Mouse (Mus musculus) spleen, adult 2 months (tissue): ENCODE measurements around the gene Apobec1.

Source experiments
- CTCF ChIP-seq: fragments of 200-500 bp; IDR thresholded peaks from 2 replicates; pipeline ENCODE4 v1.5.1; 2011; ENCODE audit warnings: mild to moderate bottlenecking, inconsistent platforms; ENCODE audit not compliant: insufficient read depth, insufficient read length, insufficient replicate concordance; ENCODE audit errors: extremely low read depth
- POLR2A ChIP-seq: fragments of 200-500 bp; IDR thresholded peaks from 2 replicates; pipeline ENCODE4 v1.6.1; 2011; ENCODE audit warnings: low read depth, low read length, inconsistent platforms

DNA sequence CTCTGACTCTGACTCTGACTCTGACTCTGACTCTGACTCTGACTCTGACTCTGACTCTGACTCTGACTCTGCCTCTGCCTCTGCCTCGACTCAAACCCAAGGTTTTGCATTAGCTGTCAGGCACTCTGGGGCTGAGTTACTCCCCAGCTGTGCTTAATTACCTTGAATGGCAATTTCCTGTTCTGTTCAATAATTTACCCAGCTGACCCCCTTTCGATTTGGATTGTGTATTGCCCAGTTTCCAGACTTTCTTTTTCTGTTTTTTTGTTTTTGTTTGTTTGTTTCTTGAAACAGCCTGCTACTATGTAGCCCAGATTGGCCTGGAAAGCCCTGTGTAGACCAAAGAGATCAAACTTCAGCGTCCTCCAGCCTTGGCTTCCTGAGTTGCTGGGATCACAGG, 13.8 kb upstream of the Apobec1 start:
- TF ChIP-seq CTCF (no peak), POLR2A (no peak)
